Mouse (Mus musculus) right cerebral cortex, postnatal 36 days (tissue): ENCODE results near the gene Ccdc85b.

Experiments used
- DNase-seq, 2 experiments: peaks; one replicate each; pipeline ENCODE4 v3.0.0; 2022; ENCODE audit warnings: low spot score in 2 of 2, mixed read lengths in 1 of 2

The Ccdc85b gene

GRCm38 (mm10) chr19:5481398-5481797 is 23.7 kb upstream of the Ccdc85b start:
- DNase-seq, result no peak

- no peak for DNase-seq
These were observed 22.3 kb upstream of the Ccdc85b start for GRCm38 (mm10) chr19:5480016-5480415.

- no peak for DNase-seq
These were observed 20.1 kb upstream of the Ccdc85b start for GRCm38 (mm10) chr19:5477668-5478300.

- no peak for DNase-seq
These were observed 19.4 kb upstream of the Ccdc85b start for GRCm38 (mm10) chr19:5477004-5477667.

GRCm38 (mm10) chr19:5475069-5475714 is 17.5 kb upstream of the Ccdc85b start:
- no peak for DNase-seq

GRCm38 (mm10) chr19:5474281-5475068 is 16.8 kb upstream of the Ccdc85b start:
- DNase-seq, result no peak

- DNase-seq, result peak in 1 of 2 experiments; percentile 48
These were observed 16.0 kb upstream of the Ccdc85b start, which contains the start of gene Efemp2 for GRCm38 (mm10) chr19:5473720-5474119. Efemp2 (plus strand) TSS chr19:5473954.

GRCm38 (mm10) chr19:5472857-5473256 is 15.2 kb upstream of the Ccdc85b start:
- no peak for DNase-seq

- DNase-seq, result no peak
These were observed 14.2 kb upstream of the Ccdc85b start for GRCm38 (mm10) chr19:5471846-5472245.

- no peak for DNase-seq
These were observed 10.7 kb upstream of the Ccdc85b start, which contains the start of gene Ctsw for GRCm38 (mm10) chr19:5468374-5468773. Ctsw (minus strand) TSS chr19:5468507.

GRCm38 (mm10) chr19:5466916-5467500 is 9.3 kb upstream of the Ccdc85b start:
- DNase-seq, result no peak

GRCm38 (mm10) chr19:5465037-5465436 is 7.3 kb upstream of the Ccdc85b start:
- DNase-seq, result no peak

GRCm38 (mm10) chr19:5463791-5464562 is 6.3 kb upstream of the Ccdc85b start:
- DNase-seq, result no peak

- no peak for DNase-seq
These were observed 5.5 kb upstream of the Ccdc85b start for GRCm38 (mm10) chr19:5463212-5463611.

- DNase-seq, result no peak
These were observed 3.7 kb upstream of the Ccdc85b start for GRCm38 (mm10) chr19:5461411-5461810.

GRCm38 (mm10) chr19:5460465-5460911 is 2.8 kb upstream of the Ccdc85b start, which contains the start of gene Fibp:
Fibp (plus strand) TSS chr19:5460615.
- peak; percentile 73 to 79 for DNase-seq

GRCm38 (mm10) chr19:5459896-5460295 is 2.2 kb upstream of the Ccdc85b start:
- DNase-seq, result no peak

- no peak for DNase-seq
These were observed 1.3 kb upstream of the Ccdc85b start for GRCm38 (mm10) chr19:5459019-5459418.

- DNase-seq, result peak; percentile 96
These were observed 560 bp downstream of the Ccdc85b start for GRCm38 (mm10) chr19:5456922-5457745.
